Mouse (Mus musculus): Measurements from ENCODE around the gene Aptx. TPM values are rescaled to one million over a fixed set of nuclear protein-coding genes. Genes with fewer than 3 reads are reported as not detected.
A peak's percentile ranks its signal among the peaks of the same experiment; 100 is the strongest.

Aptx gene
- polyA plus RNA-seq, 1 experiment from 2014 or later: 36.6 TPM

DNA sequence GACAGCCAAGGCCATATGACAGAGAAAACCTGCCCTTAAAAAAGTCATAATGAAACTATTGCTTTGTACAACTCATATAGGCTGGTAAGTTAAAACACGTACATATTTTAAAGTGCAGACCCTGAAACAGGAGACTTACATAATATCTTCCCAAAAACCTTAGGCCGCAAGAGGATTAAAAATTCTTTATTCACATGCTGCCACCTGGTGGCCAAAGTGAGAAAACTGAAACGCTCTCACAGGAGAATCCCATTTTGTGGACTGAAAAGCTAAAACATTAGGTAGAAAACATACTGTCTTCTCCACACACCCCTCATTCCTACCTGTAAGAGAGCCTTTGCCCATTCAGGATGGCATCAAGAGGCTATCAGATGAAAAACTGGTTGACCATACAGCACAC is 21.1 kb downstream of the Aptx start:
- H3K4me3 ChIP-seq (ENCODE audit: low read depth, low read length): no peak overlapping the region
- WGBS: 22% methylated on average over 3 of the region's 3 CpGs
- no peaks in the 10 kb centered on the region; the same call in 1 of the 2 replicates for H3K36me3 ChIP-seq (ENCODE audit: control insufficient read depth, insufficient read depth, low read length)
- H3K9me3 ChIP-seq (ENCODE audit: control insufficient read depth, low read length): no peaks in the 10 kb centered on the region
- DNase-seq (ENCODE audit: low spot score) (peak; percentile 65), ATAC-seq (replicated peaks; ENCODE audit: low FRiP score) (no peak)
- H3K9ac ChIP-seq (ENCODE audit: low read length): no peak overlapping the region
- H3K27ac ChIP-seq (ENCODE audit: low read depth, low read length): no peak overlapping the region
- H3K4me2 ChIP-seq (ENCODE audit: low read depth, low read length, severe bottlenecking): no peak overlapping the region
- no peaks in the 10 kb centered on the region for H3K27me3 ChIP-seq (ENCODE audit: control insufficient read depth, insufficient read depth, low read length)
- H3K4me1 ChIP-seq (replicated peaks; ENCODE audit: control insufficient read depth, insufficient read depth, low read length): no peaks in the 10 kb centered on the region

DNA sequence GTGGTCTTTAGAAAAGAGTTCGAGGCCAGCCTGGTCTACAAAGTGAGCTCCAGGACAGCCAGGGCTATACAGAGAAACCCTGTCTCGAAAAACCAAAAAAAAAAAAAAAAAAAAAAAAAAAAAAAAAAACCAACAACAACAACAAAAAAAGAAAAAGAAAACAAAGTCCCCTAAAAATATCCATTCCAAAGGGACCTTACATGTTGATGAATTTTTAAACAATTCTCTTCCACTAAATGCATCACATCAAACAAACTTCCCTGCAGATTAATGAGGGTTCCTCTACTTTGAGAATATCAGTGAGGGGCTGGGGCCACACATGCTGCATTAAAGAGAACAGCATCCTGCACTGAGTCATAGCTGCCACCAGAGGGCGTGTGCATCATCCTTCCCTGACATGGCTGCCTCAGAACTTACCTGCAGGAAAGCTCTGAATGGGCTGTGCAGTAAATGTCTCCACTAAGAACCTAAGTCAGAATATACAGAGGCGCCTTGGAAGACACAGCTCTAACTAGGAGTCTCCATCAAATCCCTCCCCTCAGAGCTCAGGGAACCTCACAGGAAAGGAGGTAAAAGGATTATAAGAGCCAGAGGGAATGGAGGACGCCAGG is 22.6 kb downstream of the Aptx start:
- no peak overlapping the region for H3K4me3 ChIP-seq (ENCODE audit: low read depth, low read length)
- H3K4me2 ChIP-seq (ENCODE audit: low read depth, low read length, severe bottlenecking): no peak overlapping the region
- no peaks in the 10 kb centered on the region for H3K27me3 ChIP-seq (ENCODE audit: control insufficient read depth, insufficient read depth, low read length)
- 58% methylated on average over 5 of the region's 5 CpGs for WGBS
- peak; percentile 50; the same call in 1 of the 2 replicates for ATAC-seq (replicated peaks; ENCODE audit: low FRiP score)
- no peaks in the 10 kb centered on the region for H3K9me3 ChIP-seq (ENCODE audit: control insufficient read depth, low read length)
- H3K36me3 ChIP-seq (ENCODE audit: control insufficient read depth, insufficient read depth, low read length): no peaks in the 10 kb centered on the region
- no peak overlapping the region for H3K9ac ChIP-seq (ENCODE audit: low read length)
- H3K4me1 ChIP-seq (replicated peaks; ENCODE audit: control insufficient read depth, insufficient read depth, low read length): peaks cover 2% of the 10 kb centered on the region; the same call in 1 of the 2 replicates
- peak; percentile 67 for DNase-seq (ENCODE audit: low spot score)
- no peak overlapping the region for H3K27ac ChIP-seq (ENCODE audit: low read depth, low read length)

DNA sequence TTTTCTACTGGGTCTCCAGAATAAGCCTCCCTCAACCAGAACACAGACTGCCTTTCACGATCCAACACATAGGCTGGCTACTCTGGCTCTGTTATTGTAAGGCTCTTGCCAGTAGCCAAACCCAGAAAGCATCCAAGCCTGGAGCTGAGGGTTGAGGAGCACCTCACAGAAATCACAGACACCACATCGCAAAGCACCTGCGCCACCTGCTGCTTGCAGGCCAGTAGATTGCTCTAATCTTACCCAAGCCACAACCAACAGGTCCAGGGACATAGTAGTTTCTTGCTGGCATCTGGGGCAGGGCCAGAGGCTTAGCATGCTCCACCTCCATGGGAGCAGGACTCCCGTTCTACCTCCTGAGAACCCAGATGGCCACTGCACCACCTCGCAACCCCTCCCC is 25.9 kb downstream of the Aptx start:
- Histone ChIP-seq H3K4me2 (ENCODE audit: low read depth, low read length, severe bottlenecking) (no peak overlapping the region), H3K27me3 (ENCODE audit: control insufficient read depth, insufficient read depth, low read length) (no peaks in the 10 kb centered on the region)

DNA sequence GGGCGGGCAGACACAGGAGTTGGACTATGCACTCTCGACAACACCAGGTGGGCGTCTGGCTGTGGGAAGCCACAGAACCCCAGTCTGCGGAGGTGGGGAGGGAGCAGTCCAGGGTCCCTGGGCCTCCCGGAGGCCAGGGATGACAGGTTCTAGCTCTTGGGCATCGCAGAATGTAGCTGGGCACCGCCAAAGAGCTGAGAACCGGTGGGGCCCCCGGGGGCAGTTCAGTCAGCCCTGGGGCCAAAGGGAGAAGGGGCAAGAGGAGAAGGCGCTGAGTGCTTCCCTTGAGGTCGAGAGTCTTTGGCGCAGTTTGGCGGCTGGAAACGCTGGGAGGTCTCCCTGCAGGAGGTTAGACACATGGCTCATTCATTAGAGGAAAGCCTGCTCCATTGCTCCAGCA is 26.7 kb downstream of the Aptx start:
- H3K4me2 ChIP-seq (ENCODE audit: low read depth, low read length, severe bottlenecking): peak overlapping the region; percentile 30
- H3K4me1 ChIP-seq (replicated peaks; ENCODE audit: control insufficient read depth, insufficient read depth, low read length): peaks cover 2% of the 10 kb centered on the region; the same call in 1 of the 2 replicates
- H3K36me3 ChIP-seq (ENCODE audit: control insufficient read depth, insufficient read depth, low read length): no peaks in the 10 kb centered on the region
- no peak overlapping the region for H3K4me3 ChIP-seq (ENCODE audit: low read depth, low read length)
- DNase-seq (ENCODE audit: low spot score): no peak
- no peaks in the 10 kb centered on the region for H3K27me3 ChIP-seq (ENCODE audit: control insufficient read depth, insufficient read depth, low read length)
- no peak overlapping the region for H3K27ac ChIP-seq (ENCODE audit: low read depth, low read length)
- H3K9ac ChIP-seq (ENCODE audit: low read length): no peak overlapping the region
- ATAC-seq (replicated peaks; ENCODE audit: low FRiP score): no peak
- no peaks in the 10 kb centered on the region for H3K9me3 ChIP-seq (ENCODE audit: control insufficient read depth, low read length)
- 13% methylated on average over 14 of the region's 14 CpGs for WGBS

More for the DNA sequence above, 25.9 kb downstream of the Aptx start:
- peaks cover 2% of the 10 kb centered on the region; the same call in 1 of the 2 replicates for H3K4me1 ChIP-seq (replicated peaks; ENCODE audit: control insufficient read depth, insufficient read depth, low read length)
- no peak overlapping the region for H3K27ac ChIP-seq (ENCODE audit: low read depth, low read length)
- no peak overlapping the region for H3K9ac ChIP-seq (ENCODE audit: low read length)
- 28% methylated on average over 4 of the region's 5 CpGs for WGBS
- H3K9me3 ChIP-seq (ENCODE audit: control insufficient read depth, low read length): no peaks in the 10 kb centered on the region
- no peak overlapping the region for H3K4me3 ChIP-seq (ENCODE audit: low read depth, low read length)
- ATAC-seq (replicated peaks; ENCODE audit: low FRiP score): no peak
- no peaks in the 10 kb centered on the region for H3K36me3 ChIP-seq (ENCODE audit: control insufficient read depth, insufficient read depth, low read length)
- peak; percentile 56 for DNase-seq (ENCODE audit: low spot score)

DNA sequence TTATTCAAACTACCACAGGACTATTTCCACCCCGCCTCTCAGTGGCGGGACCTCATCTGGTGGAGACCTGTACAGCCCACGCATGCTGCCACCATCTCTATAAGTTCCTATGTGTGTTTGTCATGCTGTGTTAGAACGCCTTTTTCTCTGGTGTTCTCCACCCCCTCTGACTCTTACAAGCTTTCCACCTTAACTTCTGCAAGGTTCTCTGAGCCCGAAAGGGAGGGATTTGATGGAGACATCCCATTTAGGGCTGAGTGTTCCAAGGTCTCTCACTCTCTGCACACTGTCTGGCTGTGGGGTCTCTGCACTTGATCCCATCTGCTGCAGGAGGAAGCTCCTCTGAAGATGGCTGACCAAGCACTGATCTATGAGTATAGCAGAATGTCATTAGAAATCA is 29.5 kb downstream of the Aptx start:
- no peak overlapping the region for H3K4me3 ChIP-seq (ENCODE audit: low read depth, low read length)
- no peak for ATAC-seq (replicated peaks; ENCODE audit: low FRiP score)

DNA sequence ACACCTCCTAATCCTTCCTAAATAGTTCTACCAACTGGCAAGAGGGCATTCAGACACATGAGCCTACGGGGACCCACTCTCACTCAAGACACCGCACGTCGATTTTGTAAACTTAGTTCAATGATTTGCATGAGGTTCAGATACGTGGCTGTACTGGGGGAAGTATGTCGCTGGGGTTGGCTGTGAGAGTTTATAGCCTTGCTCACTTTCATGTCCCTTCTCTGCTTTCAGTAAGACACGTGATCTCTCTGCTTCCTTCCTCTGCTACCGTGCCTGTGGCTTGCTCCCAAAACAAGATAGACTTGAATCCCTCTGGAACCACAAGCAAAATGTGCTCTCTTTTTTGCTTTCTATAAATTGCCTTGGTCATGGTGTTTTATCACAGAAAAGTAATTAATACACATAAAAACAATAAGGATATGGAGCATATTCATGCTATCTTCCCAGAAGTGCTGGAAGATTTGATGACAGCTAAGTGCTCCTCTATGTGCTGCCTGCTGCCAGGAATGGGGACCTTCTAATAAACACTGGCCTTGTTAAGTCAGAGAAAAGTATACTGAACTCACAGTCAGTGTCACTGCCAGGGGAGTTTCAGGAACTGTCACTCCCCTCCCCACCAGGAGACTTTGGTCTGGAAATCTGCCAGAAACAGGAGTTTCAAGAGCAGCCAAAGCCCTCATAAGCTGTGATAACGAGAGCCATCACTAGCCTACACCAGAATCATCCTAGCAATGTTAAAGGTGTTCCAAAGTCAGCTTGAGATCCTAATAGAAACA is 36.6 kb downstream of the Aptx start:
- no peaks in the 10 kb centered on the region for H3K36me3 ChIP-seq (ENCODE audit: control insufficient read depth, insufficient read depth, low read length)
- no peak for ATAC-seq (replicated peaks; ENCODE audit: low FRiP score)
- H3K4me1 ChIP-seq (replicated peaks; ENCODE audit: control insufficient read depth, insufficient read depth, low read length): no peaks in the 10 kb centered on the region
- H3K9ac ChIP-seq (ENCODE audit: low read length): no peak overlapping the region
- DNase-seq (ENCODE audit: low spot score): no peak
- WGBS: 86% methylated on average over 9 of the region's 9 CpGs
- no peak overlapping the region for H3K27ac ChIP-seq (ENCODE audit: low read depth, low read length)
- no peaks in the 10 kb centered on the region for H3K27me3 ChIP-seq (ENCODE audit: control insufficient read depth, insufficient read depth, low read length)
- no peak overlapping the region for H3K4me2 ChIP-seq (ENCODE audit: low read depth, low read length, severe bottlenecking)
- no peaks in the 10 kb centered on the region for H3K9me3 ChIP-seq (ENCODE audit: control insufficient read depth, low read length)
- no peak overlapping the region for H3K4me3 ChIP-seq (ENCODE audit: low read depth, low read length)

More for the DNA sequence above, 29.5 kb downstream of the Aptx start:
- Histone ChIP-seq H3K9me3 (ENCODE audit: control insufficient read depth, low read length) (no peaks in the 10 kb centered on the region), H3K4me2 (ENCODE audit: low read depth, low read length, severe bottlenecking) (no peak overlapping the region), H3K4me1 (replicated peaks; ENCODE audit: control insufficient read depth, insufficient read depth, low read length) (peaks cover 2% of the 10 kb centered on the region; the same call in 1 of the 2 replicates), H3K27ac (ENCODE audit: low read depth, low read length) (no peak overlapping the region), H3K36me3 (ENCODE audit: control insufficient read depth, insufficient read depth, low read length) (no peaks in the 10 kb centered on the region), H3K27me3 (ENCODE audit: control insufficient read depth, insufficient read depth, low read length) (no peaks in the 10 kb centered on the region), H3K9ac (ENCODE audit: low read length) (no peak overlapping the region)
- DNase-seq (ENCODE audit: low spot score): no peak
- 94% methylated on average over 5 of the region's 5 CpGs for WGBS

DNA sequence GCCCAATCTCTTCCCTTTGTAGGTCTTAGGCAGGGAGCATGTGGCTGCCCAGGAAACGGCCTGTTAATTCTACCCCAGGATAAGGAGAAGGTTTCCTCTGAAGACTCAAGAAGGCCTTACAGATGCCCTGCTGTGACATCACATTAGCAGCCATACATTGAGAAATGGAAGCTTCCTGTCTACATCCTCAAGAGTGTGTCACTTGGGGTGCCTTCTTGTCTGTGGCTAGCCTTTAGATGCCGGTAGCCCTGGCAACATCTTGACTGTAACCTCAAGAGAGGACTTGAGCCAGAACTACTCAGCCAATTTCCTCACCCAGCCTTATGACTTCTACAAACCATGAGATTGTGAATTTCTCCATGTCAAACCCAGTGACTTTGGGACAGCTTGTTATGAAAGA is 51.9 kb downstream of the Aptx start:
- WGBS: 92% methylated on average over 2 of the region's 2 CpGs
- ATAC-seq (replicated peaks; ENCODE audit: low FRiP score) (no peak), DNase-seq (ENCODE audit: low spot score) (no peak)
- Histone ChIP-seq H3K4me3 (ENCODE audit: low read depth, low read length) (no peak overlapping the region), H3K9ac (ENCODE audit: low read length) (no peak overlapping the region), H3K27ac (ENCODE audit: low read depth, low read length) (no peak overlapping the region), H3K4me1 (replicated peaks; ENCODE audit: control insufficient read depth, insufficient read depth, low read length) (no peaks in the 10 kb centered on the region), H3K36me3 (ENCODE audit: control insufficient read depth, insufficient read depth, low read length) (no peaks in the 10 kb centered on the region), H3K27me3 (ENCODE audit: control insufficient read depth, insufficient read depth, low read length) (no peaks in the 10 kb centered on the region), H3K4me2 (ENCODE audit: low read depth, low read length, severe bottlenecking) (no peak overlapping the region), H3K9me3 (ENCODE audit: control insufficient read depth, low read length) (no peaks in the 10 kb centered on the region)

DNA sequence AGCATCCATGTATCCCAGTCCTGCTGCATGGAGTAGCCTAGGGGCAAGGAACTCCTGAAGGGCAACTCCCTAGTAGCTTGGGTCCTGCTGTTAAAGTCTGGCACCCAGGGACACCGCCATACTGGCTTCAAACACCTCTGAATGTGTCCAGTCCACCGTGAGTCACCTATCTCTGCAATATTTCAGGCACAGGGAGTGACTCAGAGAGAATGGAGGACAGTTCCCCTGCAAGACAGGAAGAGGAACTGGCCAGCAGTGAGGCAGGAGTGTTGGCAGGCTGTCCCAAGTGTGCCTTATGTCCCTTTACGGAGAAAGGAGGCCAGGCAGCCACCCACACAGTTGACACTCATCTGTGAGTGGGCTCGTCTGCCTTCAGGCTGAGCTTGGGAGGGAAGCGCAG is 53.9 kb downstream of the Aptx start:
- Histone ChIP-seq H3K36me3 (ENCODE audit: control insufficient read depth, insufficient read depth, low read length) (no peaks in the 10 kb centered on the region), H3K4me1 (replicated peaks; ENCODE audit: control insufficient read depth, insufficient read depth, low read length) (no peaks in the 10 kb centered on the region), H3K9ac (ENCODE audit: low read length) (no peak overlapping the region), H3K9me3 (ENCODE audit: control insufficient read depth, low read length) (no peaks in the 10 kb centered on the region), H3K4me2 (ENCODE audit: low read depth, low read length, severe bottlenecking) (no peak overlapping the region), H3K27me3 (ENCODE audit: control insufficient read depth, insufficient read depth, low read length) (no peaks in the 10 kb centered on the region), H3K4me3 (ENCODE audit: low read depth, low read length) (no peak overlapping the region), H3K27ac (ENCODE audit: low read depth, low read length) (no peak overlapping the region)
- ATAC-seq (replicated peaks; ENCODE audit: low FRiP score) (no peak), DNase-seq (ENCODE audit: low spot score) (no peak)
- 85% methylated on average over 5 of the region's 5 CpGs for WGBS

All from forebrain, embryonic 11.5 days (tissue).